Mouse (Mus musculus): ENCODE measurements around the gene Rsph9. TPM values are rescaled to one million over a fixed set of nuclear protein-coding genes. Genes with fewer than 3 reads are reported as not detected.

Rsph9 gene
- polyA plus RNA-seq, 1 experiment: 0.58 TPM

- H3K36me3 ChIP-seq (ENCODE audit: control insufficient read depth, insufficient read depth, low read length): peaks cover 10% of the 10 kb centered on the region
- peak within 1 kb of the TSS; percentile 82 for H3K4me3 ChIP-seq (ENCODE audit: extremely low read depth, insufficient read depth, insufficient read length)
- H3K27ac ChIP-seq (ENCODE audit: insufficient read depth, low read length): peak within 1 kb of the TSS; percentile 73
- 2% methylated on average over 33 of the region's 33 CpGs for WGBS
- peak; percentile 90 for DNase-seq (ENCODE audit: low read depth in 1 of 2, low spot score in 2 of 2)
- TF ChIP-seq CTCF (IDR thresholded peaks at IDR 0.05; ENCODE audit: extremely low read depth, insufficient read depth, insufficient read length, insufficient replicate concordance): no peak
- TF ChIP-seq POLR2A (IDR thresholded peaks at IDR 0.05; ENCODE audit: low read depth, low read length): peak; percentile 97
- H3K4me1 ChIP-seq (ENCODE audit: control insufficient read depth, insufficient read depth, insufficient read length): peaks cover 4% of the 10 kb centered on the region; the same call in 1 of the 2 replicates
- no peaks in the 10 kb centered on the region for H3K27me3 ChIP-seq (ENCODE audit: control insufficient read depth, insufficient read depth, low read length)
Observed at GRCm38 (mm10) chr17:46152847-46153782, 9.1 kb upstream of the Rsph9 start, which contains the start of gene Mad2l1bp. Mad2l1bp (minus strand) TSS chr17:46153553.

- TF ChIP-seq POLR2A (IDR thresholded peaks at IDR 0.05; ENCODE audit: low read depth, low read length) (no peak), CTCF (IDR thresholded peaks at IDR 0.05; ENCODE audit: extremely low read depth, insufficient read depth, insufficient read length, insufficient replicate concordance) (no peak)
- Histone ChIP-seq H3K36me3 (ENCODE audit: control insufficient read depth, insufficient read depth, low read length) (no peaks in the 10 kb centered on the region), H3K4me1 (ENCODE audit: control insufficient read depth, insufficient read depth, insufficient read length) (peaks cover 6% of the 10 kb centered on the region; the same call in 1 of the 2 replicates), H3K27me3 (ENCODE audit: control insufficient read depth, insufficient read depth, low read length) (no peaks in the 10 kb centered on the region), H3K27ac (ENCODE audit: insufficient read depth, low read length) (no peak overlapping the region), H3K4me3 (ENCODE audit: extremely low read depth, insufficient read depth, insufficient read length) (no peak overlapping the region)
- 78% methylated on average over 3 of the region's 3 CpGs for WGBS
- DNase-seq (ENCODE audit: low read depth in 1 of 2, low spot score in 2 of 2): no peak
Observed at GRCm38 (mm10) chr17:46139872-46140271, 4.1 kb downstream of the Rsph9 start.

DNA sequence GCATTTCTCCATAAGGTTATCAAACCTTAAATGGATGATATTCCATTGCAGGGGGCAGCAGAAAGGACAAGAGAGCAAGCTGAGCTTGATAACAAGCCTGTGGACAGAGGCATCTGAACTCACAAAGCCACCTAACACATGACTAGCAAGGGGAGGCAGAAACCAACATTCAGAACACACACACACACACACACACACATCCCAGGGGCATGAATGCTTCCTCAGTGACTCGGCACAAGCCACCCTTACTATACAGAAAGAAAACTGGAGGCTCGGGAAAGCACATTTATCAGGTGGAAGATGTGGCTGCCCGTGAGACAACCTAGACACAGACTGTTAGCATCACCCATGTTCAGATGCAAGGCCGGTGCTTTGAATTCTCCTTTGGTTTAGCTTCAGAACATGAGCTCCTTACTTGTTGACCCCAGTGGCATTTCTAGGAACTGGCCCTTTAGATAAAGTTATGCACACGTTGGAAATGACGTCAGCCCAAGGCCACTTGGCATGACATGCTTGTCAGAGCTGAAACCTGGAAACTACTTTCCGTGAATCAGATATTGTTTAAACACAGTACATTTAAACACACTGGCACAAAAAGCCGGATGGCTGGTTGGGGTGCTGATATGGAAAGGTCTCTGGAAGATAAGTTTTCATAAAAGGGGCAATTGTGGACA, 5.3 kb downstream of the Rsph9 start:
- no peaks in the 10 kb centered on the region for H3K27me3 ChIP-seq (ENCODE audit: control insufficient read depth, insufficient read depth, low read length)
- H3K4me3 ChIP-seq (ENCODE audit: extremely low read depth, insufficient read depth, insufficient read length): no peak overlapping the region
- H3K36me3 ChIP-seq (ENCODE audit: control insufficient read depth, insufficient read depth, low read length): no peaks in the 10 kb centered on the region
- TF ChIP-seq CTCF (IDR thresholded peaks at IDR 0.05; ENCODE audit: extremely low read depth, insufficient read depth, insufficient read length, insufficient replicate concordance): no peak
- TF ChIP-seq POLR2A (IDR thresholded peaks at IDR 0.05; ENCODE audit: low read depth, low read length): no peak
- peaks cover 5% of the 10 kb centered on the region; the same call in 1 of the 2 replicates for H3K4me1 ChIP-seq (ENCODE audit: control insufficient read depth, insufficient read depth, insufficient read length)
- WGBS: 59% methylated on average over 8 of the region's 8 CpGs
- H3K27ac ChIP-seq (ENCODE audit: insufficient read depth, low read length): no peak overlapping the region
- DNase-seq (ENCODE audit: low read depth in 1 of 2, low spot score in 2 of 2): no peak

DNA sequence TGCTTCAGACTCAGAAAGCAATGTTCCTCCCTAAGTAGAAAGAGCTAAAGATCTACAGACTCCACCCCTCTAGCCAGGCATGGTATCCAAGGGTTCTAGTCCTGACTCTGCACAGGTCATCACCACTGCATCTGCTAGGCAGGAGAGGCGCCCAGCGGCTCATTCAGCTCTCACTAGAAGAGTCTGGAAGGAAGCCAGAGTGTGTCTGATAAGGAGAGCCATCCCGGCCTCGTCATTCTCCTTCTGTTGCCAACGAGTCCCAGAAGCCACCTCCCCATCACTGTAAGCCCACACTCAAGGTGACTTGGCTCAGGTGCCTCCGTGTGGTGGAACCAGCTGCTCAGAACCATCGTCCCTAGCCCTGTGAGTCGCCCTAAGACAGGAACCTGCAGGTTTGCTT, 11.2 kb downstream of the Rsph9 start:
- Histone ChIP-seq H3K36me3 (ENCODE audit: control insufficient read depth, insufficient read depth, low read length) (peaks cover 10% of the 10 kb centered on the region), H3K4me3 (ENCODE audit: extremely low read depth, insufficient read depth, insufficient read length) (no peak overlapping the region), H3K27ac (ENCODE audit: insufficient read depth, low read length) (no peak overlapping the region), H3K4me1 (ENCODE audit: control insufficient read depth, insufficient read depth, insufficient read length) (no peaks in the 10 kb centered on the region; the same call in 1 of the 2 replicates), H3K27me3 (ENCODE audit: control insufficient read depth, insufficient read depth, low read length) (no peaks in the 10 kb centered on the region)
- WGBS: 87% methylated on average over 8 of the region's 8 CpGs
- DNase-seq (ENCODE audit: low read depth in 1 of 2, low spot score in 2 of 2): no peak
- no peak for TF ChIP-seq POLR2A (IDR thresholded peaks at IDR 0.05; ENCODE audit: low read depth, low read length)
- TF ChIP-seq CTCF (IDR thresholded peaks at IDR 0.05; ENCODE audit: extremely low read depth, insufficient read depth, insufficient read length, insufficient replicate concordance): no peak

DNA sequence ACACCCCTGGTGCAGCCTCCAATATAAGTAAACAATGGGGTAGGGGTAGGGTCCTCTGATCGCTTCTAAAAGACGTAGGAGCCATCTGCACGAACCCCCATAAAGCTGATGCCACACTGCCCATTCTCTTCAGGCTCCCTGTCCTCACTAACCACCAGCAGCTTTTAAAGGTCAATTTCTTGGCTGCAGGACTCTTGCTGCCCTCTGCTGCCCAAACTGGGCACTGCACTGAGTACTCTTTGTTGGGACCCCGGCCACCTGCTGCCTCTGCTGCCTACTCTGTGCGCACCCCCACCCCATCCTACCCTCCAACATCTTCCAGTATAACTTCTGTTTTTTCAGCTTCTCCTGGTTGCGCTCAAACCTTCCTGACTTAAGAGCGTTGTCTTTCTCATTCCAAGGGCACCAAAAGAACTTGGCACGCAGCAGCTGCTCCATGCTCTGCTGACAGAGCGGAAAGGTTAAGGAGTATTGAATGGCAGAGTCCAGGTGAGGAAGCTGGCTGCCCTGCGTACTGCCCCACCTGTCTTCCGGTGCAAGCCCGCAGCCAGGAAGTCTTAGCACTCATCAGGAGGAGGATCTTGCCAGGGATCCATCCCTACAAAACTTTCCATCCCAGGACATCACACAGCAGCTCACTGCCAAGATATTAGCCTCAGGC, 11.8 kb downstream of the Rsph9 start:
- Histone ChIP-seq H3K4me3 (ENCODE audit: extremely low read depth, insufficient read depth, insufficient read length) (no peak overlapping the region), H3K36me3 (ENCODE audit: control insufficient read depth, insufficient read depth, low read length) (peaks cover 14% of the 10 kb centered on the region), H3K4me1 (ENCODE audit: control insufficient read depth, insufficient read depth, insufficient read length) (no peaks in the 10 kb centered on the region; the same call in 1 of the 2 replicates), H3K27ac (ENCODE audit: insufficient read depth, low read length) (no peak overlapping the region), H3K27me3 (ENCODE audit: control insufficient read depth, insufficient read depth, low read length) (no peaks in the 10 kb centered on the region)
- TF ChIP-seq CTCF (IDR thresholded peaks at IDR 0.05; ENCODE audit: extremely low read depth, insufficient read depth, insufficient read length, insufficient replicate concordance) (peak; percentile 83; the same call in 1 of the 2 replicates), POLR2A (IDR thresholded peaks at IDR 0.05; ENCODE audit: low read depth, low read length) (no peak)
- WGBS: 23% methylated on average over 12 of the region's 12 CpGs
- DNase-seq (ENCODE audit: low read depth in 1 of 2, low spot score in 2 of 2): peak in 1 of 2 experiments; percentile 61

DNA sequence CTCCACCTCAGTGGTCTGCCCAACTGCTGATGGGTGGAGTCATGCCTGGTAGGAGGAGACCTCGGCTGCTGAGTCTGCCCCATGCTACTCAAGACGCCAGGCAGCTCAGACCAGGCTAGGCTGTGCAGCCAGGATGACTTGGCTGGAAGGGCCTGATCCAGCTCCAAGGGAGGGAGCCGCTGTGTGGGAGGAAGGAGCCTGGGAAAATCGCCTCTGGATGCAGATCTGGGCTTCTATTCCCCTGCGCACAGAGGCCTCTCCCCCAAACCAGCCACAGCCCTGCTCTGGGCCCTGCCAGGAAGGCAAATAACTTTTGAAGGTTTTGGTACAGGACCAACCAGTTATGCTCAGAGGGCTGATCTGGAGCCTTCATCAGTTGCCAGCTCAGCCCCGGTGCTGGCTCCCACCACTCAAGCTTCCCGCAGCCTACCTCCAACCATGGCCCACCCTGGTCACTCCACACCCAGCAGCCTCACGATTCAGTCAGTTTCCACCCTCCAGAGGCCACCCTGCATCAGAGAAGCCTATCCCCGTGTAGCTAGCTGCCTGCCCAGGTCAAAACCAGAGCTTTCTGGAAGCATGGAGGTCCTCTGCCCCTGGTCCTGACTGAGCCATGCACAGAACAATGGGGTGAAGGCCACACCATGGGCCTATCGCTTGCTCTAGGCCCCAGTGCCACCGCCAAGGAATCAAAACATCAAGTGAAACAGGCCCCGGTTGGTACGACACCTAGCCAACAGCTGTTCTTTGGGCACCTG, 14.1 kb downstream of the Rsph9 start:
- Histone ChIP-seq H3K27me3 (ENCODE audit: control insufficient read depth, insufficient read depth, low read length) (no peaks in the 10 kb centered on the region), H3K4me3 (ENCODE audit: extremely low read depth, insufficient read depth, insufficient read length) (no peak overlapping the region), H3K36me3 (ENCODE audit: control insufficient read depth, insufficient read depth, low read length) (peaks cover 35% of the 10 kb centered on the region), H3K4me1 (ENCODE audit: control insufficient read depth, insufficient read depth, insufficient read length) (no peaks in the 10 kb centered on the region; the same call in 1 of the 2 replicates), H3K27ac (ENCODE audit: insufficient read depth, low read length) (no peak overlapping the region)
- DNase-seq (ENCODE audit: low read depth in 1 of 2, low spot score in 2 of 2): no peak
- WGBS: 83% methylated on average over 13 of the region's 13 CpGs
- TF ChIP-seq CTCF (IDR thresholded peaks at IDR 0.05; ENCODE audit: extremely low read depth, insufficient read depth, insufficient read length, insufficient replicate concordance) (no peak), POLR2A (IDR thresholded peaks at IDR 0.05; ENCODE audit: low read depth, low read length) (no peak)
